Mouse (Mus musculus): ENCODE data around the gene Usp36. TPM values are rescaled to one million over a fixed set of nuclear protein-coding genes. Genes with fewer than 3 reads are reported as not detected.
A peak's percentile ranks its signal among the peaks of the same experiment; 100 is the strongest.
"Not testable (repeated sequence)": the region's sequence is repeated elsewhere in the genome, so short reads cannot be mapped to it uniquely, and the experiment has no call there.

The Usp36 gene
- polyA plus RNA-seq, 1 experiment from 2014 or later, result 20.2 TPM

DNA sequence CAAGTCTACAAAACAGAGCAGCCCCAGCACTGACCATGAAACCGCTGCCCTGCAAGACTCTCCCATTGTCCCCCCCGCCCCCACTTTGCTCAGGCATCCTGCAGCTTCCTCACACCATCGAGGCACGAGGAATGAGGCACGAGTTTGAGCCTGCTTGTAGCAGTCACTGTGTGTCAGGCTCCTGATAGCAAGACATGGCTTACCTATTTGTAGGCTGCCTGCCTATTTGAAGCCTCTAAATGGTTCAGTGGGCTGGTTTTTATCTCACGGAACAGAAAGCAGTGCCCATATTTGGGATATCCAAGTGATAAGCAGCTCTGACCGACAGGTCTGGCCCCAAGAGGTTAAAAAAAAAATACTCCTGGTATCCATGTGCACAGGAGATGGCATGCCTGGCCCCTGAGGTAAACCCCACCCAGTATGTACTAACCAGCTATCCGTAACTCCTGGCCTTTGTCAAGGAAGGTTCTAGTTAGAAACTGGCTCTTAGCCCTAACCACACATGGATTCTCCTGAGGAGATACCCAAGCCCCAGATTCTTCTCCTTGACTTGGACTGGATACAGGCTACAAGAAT, 26.3 kb upstream of the Usp36 start:
- Histone ChIP-seq H3K27me3 (replicated peaks; ENCODE audit: control insufficient read depth, insufficient read depth, low read length) (no peaks in the 10 kb centered on the region), H3K36me3 (ENCODE audit: control insufficient read depth, insufficient read depth) (no peaks in the 10 kb centered on the region; the same call in 1 of the 2 replicates), H3K27ac (ENCODE audit: low read length) (no peak overlapping the region), H3K4me2 (ENCODE audit: low read length) (no peak overlapping the region), H3K4me1 (replicated peaks; ENCODE audit: control insufficient read depth, insufficient read depth, low read length) (no peaks in the 10 kb centered on the region), H3K9ac (replicated peaks; ENCODE audit: low read depth, low read length) (no peak overlapping the region), H3K4me3 (replicated peaks; ENCODE audit: low read length) (no peak overlapping the region), H3K9me3 (ENCODE audit: control insufficient read depth, low read length) (no peaks in the 10 kb centered on the region)
- 93% methylated on average over 8 of the region's 8 CpGs for WGBS
- no peak for ATAC-seq

DNA sequence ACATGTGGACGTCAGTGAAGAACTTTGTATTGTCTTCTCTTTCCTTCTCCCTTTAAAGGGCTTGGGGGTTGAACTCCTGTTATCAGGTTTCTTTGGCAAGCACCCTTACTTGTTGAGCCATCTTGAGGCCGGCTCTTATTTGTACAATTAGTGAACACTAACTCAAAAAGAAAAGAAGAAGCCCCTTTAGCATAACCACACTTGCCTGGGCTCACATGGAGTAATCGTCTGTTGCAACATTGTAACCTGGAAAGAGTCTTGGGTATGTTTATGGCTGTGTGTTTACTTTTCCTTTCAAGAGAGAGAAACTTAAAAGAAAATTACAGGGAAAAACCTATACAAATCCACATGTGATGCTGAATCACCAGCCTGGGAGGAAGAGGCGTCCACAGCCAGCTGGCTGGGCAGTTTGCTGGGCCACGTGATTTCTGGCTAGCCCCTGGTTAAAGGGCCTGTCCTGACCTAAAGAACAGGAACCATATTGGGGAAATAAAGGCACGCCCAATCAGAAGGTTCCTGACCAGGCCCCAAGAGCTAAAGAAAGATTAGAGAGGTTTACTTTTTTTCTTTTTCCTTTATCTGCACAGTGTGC, 22.2 kb upstream of the Usp36 start:
- no peak overlapping the region for H3K9ac ChIP-seq (replicated peaks; ENCODE audit: low read depth, low read length)
- no peaks in the 10 kb centered on the region for H3K27me3 ChIP-seq (replicated peaks; ENCODE audit: control insufficient read depth, insufficient read depth, low read length)
- H3K36me3 ChIP-seq (ENCODE audit: control insufficient read depth, insufficient read depth), result peaks cover 16% of the 10 kb centered on the region
- no peak overlapping the region for H3K4me3 ChIP-seq (replicated peaks; ENCODE audit: low read length)
- WGBS, result 86% methylated on average over 6 of the region's 6 CpGs
- no peak overlapping the region for H3K4me2 ChIP-seq (ENCODE audit: low read length)
- H3K4me1 ChIP-seq (replicated peaks; ENCODE audit: control insufficient read depth, insufficient read depth, low read length), result no peaks in the 10 kb centered on the region
- ATAC-seq, result no peak
- 0 out of 2 replicates have a peak, but pooled peaks cover 3% of the 10 kb centered on the region for H3K9me3 ChIP-seq (ENCODE audit: control insufficient read depth, low read length)
- no peak overlapping the region for H3K27ac ChIP-seq (ENCODE audit: low read length)

DNA sequence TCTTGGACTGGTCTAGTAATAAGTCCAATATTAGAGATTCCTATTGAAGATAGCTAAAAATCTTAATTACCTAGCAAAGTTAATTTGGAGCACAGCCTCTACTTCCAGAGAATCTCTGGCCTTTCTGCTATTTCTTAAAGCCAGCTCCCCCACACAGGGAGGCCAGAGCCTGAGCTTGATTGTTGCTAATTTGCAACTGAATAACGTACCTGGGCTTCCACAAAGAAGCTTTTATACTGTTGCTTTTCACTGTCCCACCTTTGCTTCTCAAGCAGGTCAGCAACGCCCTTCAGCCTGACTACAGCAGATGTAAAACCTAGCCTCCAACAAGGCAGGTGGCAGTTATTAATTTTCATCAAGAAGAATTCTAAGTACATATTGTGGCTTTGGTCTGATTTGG, 17.9 kb upstream of the Usp36 start:
- H3K4me1 ChIP-seq (replicated peaks; ENCODE audit: control insufficient read depth, insufficient read depth, low read length); H3K9ac ChIP-seq (replicated peaks; ENCODE audit: low read depth, low read length); H3K27ac ChIP-seq (ENCODE audit: low read length); H3K27me3 ChIP-seq (replicated peaks; ENCODE audit: control insufficient read depth, insufficient read depth, low read length); ATAC-seq; H3K4me3 ChIP-seq (replicated peaks; ENCODE audit: low read length); H3K4me2 ChIP-seq (ENCODE audit: low read length); H3K9me3 ChIP-seq (ENCODE audit: control insufficient read depth, low read length): not testable (repeated sequence)
- WGBS, result 93% methylated on average over 2 of the region's 2 CpGs
- peaks cover 21% of the 10 kb centered on the region for H3K36me3 ChIP-seq (ENCODE audit: control insufficient read depth, insufficient read depth)

DNA sequence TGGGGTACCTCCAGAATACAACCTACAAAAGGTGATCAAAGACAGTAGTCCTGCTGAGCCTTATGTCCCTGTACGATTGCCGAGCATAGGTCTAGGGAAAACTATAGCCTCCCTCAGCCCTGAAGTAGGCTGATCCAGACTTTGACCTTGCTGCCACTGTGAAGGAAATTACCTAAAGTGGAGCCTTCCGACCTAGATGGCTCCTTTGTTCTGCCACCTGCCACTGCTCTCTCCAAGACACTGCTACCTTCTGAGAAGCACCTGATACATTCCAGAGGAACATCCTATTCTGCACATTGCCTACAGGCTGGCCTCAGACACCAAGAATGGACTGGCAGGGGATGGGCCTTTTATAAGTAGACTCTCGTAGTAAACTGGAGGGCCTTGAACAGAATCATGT, 13.9 kb upstream of the Usp36 start:
- H3K4me3 ChIP-seq (replicated peaks; ENCODE audit: low read length); H3K4me2 ChIP-seq (ENCODE audit: low read length); H3K4me1 ChIP-seq (replicated peaks; ENCODE audit: control insufficient read depth, insufficient read depth, low read length); H3K9ac ChIP-seq (replicated peaks; ENCODE audit: low read depth, low read length); H3K9me3 ChIP-seq (ENCODE audit: control insufficient read depth, low read length); H3K27ac ChIP-seq (ENCODE audit: low read length); ATAC-seq; H3K27me3 ChIP-seq (replicated peaks; ENCODE audit: control insufficient read depth, insufficient read depth, low read length): not testable (repeated sequence)
- H3K36me3 ChIP-seq (ENCODE audit: control insufficient read depth, insufficient read depth), result peaks cover 15% of the 10 kb centered on the region
- 86% methylated on average over 4 of the region's 4 CpGs for WGBS

DNA sequence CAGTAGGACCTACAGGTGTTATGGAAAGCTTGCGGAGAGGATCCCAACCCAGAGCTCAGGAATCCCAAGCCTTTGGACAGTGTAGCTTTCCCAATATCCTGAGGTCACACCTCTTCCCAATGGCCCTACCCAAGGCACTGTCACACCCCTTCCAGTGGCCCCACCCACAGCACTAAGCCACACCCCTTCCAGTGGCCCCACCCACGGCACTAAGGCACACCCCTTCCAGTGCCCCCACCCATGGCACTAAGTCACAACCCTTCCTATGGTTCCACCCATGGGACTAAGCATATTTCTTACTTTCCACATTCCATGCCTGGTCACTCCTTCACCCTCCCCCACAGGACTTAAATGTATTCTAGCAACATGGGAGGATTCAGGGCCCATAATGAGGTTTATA, 8.8 kb upstream of the Usp36 start:
- ATAC-seq, result no peak
- Histone ChIP-seq H3K4me1 (replicated peaks; ENCODE audit: control insufficient read depth, insufficient read depth, low read length) (no peaks in the 10 kb centered on the region), H3K27ac (ENCODE audit: low read length) (no peak overlapping the region), H3K27me3 (replicated peaks; ENCODE audit: control insufficient read depth, insufficient read depth, low read length) (no peaks in the 10 kb centered on the region), H3K4me2 (ENCODE audit: low read length) (no peak overlapping the region), H3K9me3 (ENCODE audit: control insufficient read depth, low read length) (no peaks in the 10 kb centered on the region), H3K9ac (replicated peaks; ENCODE audit: low read depth, low read length) (no peak overlapping the region), H3K4me3 (replicated peaks; ENCODE audit: low read length) (no peak overlapping the region), H3K36me3 (ENCODE audit: control insufficient read depth, insufficient read depth) (peaks cover 9% of the 10 kb centered on the region; the same call in 1 of the 2 replicates)
- 76% methylated on average over 2 of the region's 2 CpGs for WGBS

DNA sequence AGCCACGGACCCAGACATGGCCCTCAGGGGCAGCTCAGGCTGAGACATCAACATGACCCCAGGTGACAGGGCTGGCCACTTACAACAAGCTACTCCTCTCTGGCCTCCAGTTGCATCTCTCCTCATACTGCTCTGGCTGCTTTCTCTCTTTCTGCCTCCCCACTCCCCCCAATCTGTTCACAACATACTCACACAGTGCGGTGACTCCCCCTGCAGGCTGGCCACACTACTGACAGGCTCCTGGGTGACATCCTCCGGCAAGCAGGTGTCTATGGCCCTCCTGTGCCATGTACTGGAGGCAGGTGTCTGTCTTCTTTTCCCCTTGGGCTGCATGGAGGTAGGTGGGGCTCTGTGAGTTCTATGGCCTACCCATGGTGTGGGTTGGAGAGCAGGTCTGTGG, 7.9 kb upstream of the Usp36 start:
- Histone ChIP-seq H3K4me1 (replicated peaks; ENCODE audit: control insufficient read depth, insufficient read depth, low read length) (no peaks in the 10 kb centered on the region), H3K4me2 (ENCODE audit: low read length) (no peak overlapping the region), H3K27me3 (replicated peaks; ENCODE audit: control insufficient read depth, insufficient read depth, low read length) (no peaks in the 10 kb centered on the region), H3K27ac (ENCODE audit: low read length) (no peak overlapping the region), H3K36me3 (ENCODE audit: control insufficient read depth, insufficient read depth) (peaks cover 4% of the 10 kb centered on the region; the same call in 1 of the 2 replicates), H3K9me3 (ENCODE audit: control insufficient read depth, low read length) (no peaks in the 10 kb centered on the region), H3K9ac (replicated peaks; ENCODE audit: low read depth, low read length) (no peak overlapping the region), H3K4me3 (replicated peaks; ENCODE audit: low read length) (no peak overlapping the region)
- no peak for ATAC-seq
- WGBS, result 82% methylated on average over 3 of the region's 3 CpGs

DNA sequence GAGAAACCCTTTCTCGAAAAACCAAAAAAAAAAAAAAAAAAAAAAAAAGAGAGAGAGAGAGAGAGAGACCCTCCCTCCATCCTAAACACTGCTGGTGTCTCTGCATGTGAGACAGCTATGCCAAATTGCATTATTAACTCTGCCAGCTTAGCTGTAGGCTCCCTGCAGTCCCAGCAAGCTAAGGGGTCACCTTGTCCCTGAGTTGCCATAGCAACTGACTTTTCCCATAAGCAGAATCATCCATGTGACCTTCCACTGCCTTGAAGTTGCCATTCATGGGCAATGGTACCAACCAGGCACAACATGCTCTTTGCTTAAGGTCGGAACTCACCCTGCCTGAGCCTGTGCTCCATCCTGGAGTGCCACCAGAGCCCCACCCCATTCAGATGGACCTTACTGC, 5.0 kb upstream of the Usp36 start:
- no peak for ATAC-seq
- Histone ChIP-seq H3K9me3 (ENCODE audit: control insufficient read depth, low read length) (no peaks in the 10 kb centered on the region), H3K4me1 (replicated peaks; ENCODE audit: control insufficient read depth, insufficient read depth, low read length) (peaks cover 4% of the 10 kb centered on the region), H3K27ac (ENCODE audit: low read length) (no peak overlapping the region), H3K27me3 (replicated peaks; ENCODE audit: control insufficient read depth, insufficient read depth, low read length) (no peaks in the 10 kb centered on the region), H3K4me2 (ENCODE audit: low read length) (no peak overlapping the region), H3K9ac (replicated peaks; ENCODE audit: low read depth, low read length) (no peak overlapping the region), H3K4me3 (replicated peaks; ENCODE audit: low read length) (no peak overlapping the region), H3K36me3 (ENCODE audit: control insufficient read depth, insufficient read depth) (no peaks in the 10 kb centered on the region)
- WGBS, result 71% methylated on average over 2 of the region's 2 CpGs

DNA sequence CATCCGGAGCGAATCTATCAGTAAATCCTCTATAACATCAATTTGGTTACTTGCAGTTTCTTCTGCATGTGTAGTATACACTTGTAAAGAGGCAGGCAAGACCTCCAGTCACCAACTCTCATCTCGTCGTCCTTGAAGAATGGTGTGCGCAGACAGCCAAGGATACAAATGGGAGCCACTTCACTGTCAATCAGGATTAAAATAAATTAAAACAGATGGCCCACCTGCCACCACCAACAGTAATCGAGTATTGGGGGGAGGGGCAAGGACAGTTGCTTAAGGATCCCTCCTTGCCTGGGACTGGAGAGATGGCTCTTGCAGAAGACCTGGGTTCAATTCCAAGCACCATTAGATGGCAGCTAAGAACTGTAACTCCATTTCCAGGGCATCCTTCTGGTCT, 2.6 kb upstream of the Usp36 start:
- Histone ChIP-seq H3K36me3 (ENCODE audit: control insufficient read depth, insufficient read depth) (no peaks in the 10 kb centered on the region), H3K9ac (replicated peaks; ENCODE audit: low read depth, low read length) (no peak overlapping the region), H3K27me3 (replicated peaks; ENCODE audit: control insufficient read depth, insufficient read depth, low read length) (no peaks in the 10 kb centered on the region), H3K4me3 (replicated peaks; ENCODE audit: low read length) (no peak overlapping the region), H3K4me1 (replicated peaks; ENCODE audit: control insufficient read depth, insufficient read depth, low read length) (peaks cover 15% of the 10 kb centered on the region), H3K9me3 (ENCODE audit: control insufficient read depth, low read length) (no peaks in the 10 kb centered on the region), H3K4me2 (ENCODE audit: low read length) (no peak overlapping the region), H3K27ac (ENCODE audit: low read length) (no peak overlapping the region)
- 51% methylated on average over 6 of the region's 6 CpGs for WGBS
- no peak for ATAC-seq

DNA sequence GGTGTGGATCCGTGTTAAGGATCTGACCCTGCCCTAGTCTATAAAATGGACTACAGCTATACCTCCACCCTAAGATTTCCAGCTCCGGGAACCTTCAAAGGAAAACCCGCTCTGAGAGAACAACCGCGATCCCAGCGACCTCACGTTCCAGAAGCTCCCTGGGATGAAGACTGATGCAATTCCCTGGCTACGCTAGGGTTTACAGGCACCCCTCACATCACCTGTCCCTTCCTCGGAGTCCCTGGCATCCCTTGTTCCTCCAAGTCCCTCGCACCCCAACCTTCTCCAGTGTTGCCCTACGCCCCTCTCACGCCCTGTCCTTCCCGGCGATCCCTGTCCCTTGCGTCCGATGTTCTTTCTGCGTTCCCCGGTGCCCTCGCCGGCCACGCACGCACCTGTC, 482 bp downstream of the Usp36 start:
- under 1% methylated on average over 22 of the region's 22 CpGs for WGBS
- Histone ChIP-seq H3K4me3 (replicated peaks; ENCODE audit: low read length) (peak overlapping the region; percentile 77), H3K4me1 (replicated peaks; ENCODE audit: control insufficient read depth, insufficient read depth, low read length) (peaks cover 15% of the 10 kb centered on the region), H3K9me3 (ENCODE audit: control insufficient read depth, low read length) (no peaks in the 10 kb centered on the region), H3K4me2 (ENCODE audit: low read length) (peak overlapping the region; percentile 98), H3K36me3 (ENCODE audit: control insufficient read depth, insufficient read depth) (peaks cover 7% of the 10 kb centered on the region; the same call in 1 of the 2 replicates), H3K9ac (replicated peaks; ENCODE audit: low read depth, low read length) (peak overlapping the region; percentile 87), H3K27ac (ENCODE audit: low read length) (peak overlapping the region; percentile 76), H3K27me3 (replicated peaks; ENCODE audit: control insufficient read depth, insufficient read depth, low read length) (no peaks in the 10 kb centered on the region)
- no peak for ATAC-seq

All from forebrain, embryonic 16.5 days (tissue).